Mouse (Mus musculus) neural tube, embryonic 14.5 days (tissue): ENCODE results near the gene Slc29a1. TPM values are rescaled to one million over a fixed set of nuclear protein-coding genes. Genes with fewer than 3 reads are reported as not detected.
A peak's percentile ranks its signal among the peaks of the same experiment; 100 is the strongest.

ENCODE experiments used
- ATAC-seq: fragments of 200-750 bp; cut with Nextera tagmentation; 2 replicates; pipeline ENCODE4 v1.8.0; 2017; ENCODE audit warnings: low read depth, mild to moderate bottlenecking, moderate TSS enrichment, moderate library complexity
- H3K27ac ChIP-seq: fragments of 300-500 bp; sonication (generic); 2 replicates; pipeline ENCODE4 v1.5.1; 2014; ENCODE audit warnings: low read depth, mild to moderate bottlenecking, control low read depth, low read length, moderate library complexity, mixed read lengths
- H3K27me3 ChIP-seq: fragments of 300-500 bp; sonication (generic); 2 replicates; pipeline ENCODE4 v1.6.1; 2014; ENCODE audit warnings: low read length; ENCODE audit not compliant: control insufficient read depth, insufficient read depth
- H3K36me3 ChIP-seq: fragments of 300-500 bp; sonication (generic); 2 replicates; pipeline ENCODE4 v1.6.1; 2014; ENCODE audit warnings: low read length, mixed read lengths; ENCODE audit not compliant: control insufficient read depth, insufficient read depth
- H3K4me1 ChIP-seq: fragments of 300-500 bp; sonication (generic); 2 replicates; pipeline ENCODE4 v1.6.1; 2014; ENCODE audit warnings: low read length; ENCODE audit not compliant: control insufficient read depth, insufficient read depth
- H3K4me2 ChIP-seq: fragments of 300-500 bp; sonication (generic); 2 replicates; pipeline ENCODE4 v1.6.1; 2014; ENCODE audit warnings: mild to moderate bottlenecking, low read depth, low read length, control low read depth
- H3K4me3 ChIP-seq: fragments of 300-500 bp; sonication (generic); 2 replicates; pipeline ENCODE4 v1.5.1; 2014; ENCODE audit warnings: low read depth, low read length, control low read depth, mixed read lengths
- H3K9ac ChIP-seq: fragments of 300-500 bp; sonication (generic); replicated peaks from 2 replicates; pipeline ENCODE4 v1.6.1; 2014; ENCODE audit warnings: low read depth, mild to moderate bottlenecking, control low read depth, low read length, mixed read lengths
- H3K9me3 ChIP-seq: fragments of 300-500 bp; sonication (generic); 2 replicates; pipeline ENCODE4 v1.6.1; 2016; ENCODE audit warnings: low read length; ENCODE audit not compliant: control insufficient read depth
- WGBS: fragments of 180-500 bp; shearing (Covaris S2); extraction: QIAGEN DNeasy Blood & Tissue Kit; methylation state at CpG from one replicate; pipeline ENCODE4 v1.1.7; 2014; 5-methylcytosine and 5-hydroxymethylcytosine counted together
- polyA plus RNA-seq: library from polyadenylated mRNA; unstranded; fragments of >200 nt; fragmentation: Nextera tagmentation; extraction: Ambion mirVana; gene quantifications from 2 replicates; pipeline ENCODE4 v1.2.1, GENCODE M21; 2014

Slc29a1 gene
- 29.1 and 35.9 TPM in 2 replicates for polyA plus RNA-seq

DNA sequence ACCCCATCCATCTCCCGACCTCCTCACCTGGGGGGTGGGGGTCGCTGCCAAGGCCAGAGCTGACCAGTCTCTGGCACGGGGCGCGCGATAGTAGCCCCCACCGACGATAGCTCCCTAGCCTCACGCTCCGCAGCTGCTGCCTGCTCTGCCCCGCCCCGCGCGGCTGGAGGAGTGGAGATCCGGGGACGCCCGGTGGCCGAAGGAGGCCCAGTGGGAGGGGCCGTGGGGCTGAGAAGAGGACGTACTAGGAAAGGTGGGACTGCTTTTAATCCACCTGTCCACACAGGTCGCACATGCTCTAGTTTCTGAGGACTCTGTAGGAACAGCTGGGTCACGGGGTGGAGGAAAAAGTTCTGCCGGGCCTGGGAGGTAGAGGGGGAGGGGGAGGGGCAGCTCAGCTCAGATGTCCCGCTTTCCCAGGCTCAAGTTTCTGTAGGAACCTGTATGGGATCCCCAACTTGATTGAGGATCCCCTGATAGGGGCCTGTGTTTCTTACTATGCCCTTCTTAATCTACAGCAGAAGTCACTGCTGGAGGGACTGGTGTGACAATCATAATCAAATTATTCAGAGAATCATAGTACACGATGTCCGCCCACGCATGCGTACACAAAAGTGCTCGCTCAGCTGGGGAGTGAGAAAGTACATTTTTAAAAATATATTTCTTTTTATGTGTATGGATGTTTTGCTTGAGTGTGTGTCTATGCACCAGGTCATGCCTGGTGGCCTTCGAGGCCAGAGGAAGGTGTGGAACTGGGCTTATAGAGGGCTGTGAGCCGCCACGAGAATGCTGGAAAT is at the start of gene Slc29a1:
Gene Slc29a1 (minus strand): TSS at position 161 of the 797 bp plus-strand sequence.
- H3K4me2 ChIP-seq, result peak within 1 kb of the TSS; percentile 48
- H3K27me3 ChIP-seq, result peaks cover 6% of the 10 kb centered on the region; the same call in 1 of the 2 replicates
- no peaks in the 10 kb centered on the region for H3K36me3 ChIP-seq
- H3K9ac ChIP-seq, result 0 out of 2 replicates have a peak within 1 kb of the TSS, but pooled peaks have one; percentile 18
- no peak for ATAC-seq
- no peaks in the 10 kb centered on the region for H3K9me3 ChIP-seq
- H3K4me3 ChIP-seq, result peak within 1 kb of the TSS; percentile 13
- WGBS, result 18% methylated on average over 32 of the region's 32 CpGs
- H3K4me1 ChIP-seq, result peaks cover 24% of the 10 kb centered on the region
- H3K27ac ChIP-seq, result no peak within 1 kb of the TSS

DNA sequence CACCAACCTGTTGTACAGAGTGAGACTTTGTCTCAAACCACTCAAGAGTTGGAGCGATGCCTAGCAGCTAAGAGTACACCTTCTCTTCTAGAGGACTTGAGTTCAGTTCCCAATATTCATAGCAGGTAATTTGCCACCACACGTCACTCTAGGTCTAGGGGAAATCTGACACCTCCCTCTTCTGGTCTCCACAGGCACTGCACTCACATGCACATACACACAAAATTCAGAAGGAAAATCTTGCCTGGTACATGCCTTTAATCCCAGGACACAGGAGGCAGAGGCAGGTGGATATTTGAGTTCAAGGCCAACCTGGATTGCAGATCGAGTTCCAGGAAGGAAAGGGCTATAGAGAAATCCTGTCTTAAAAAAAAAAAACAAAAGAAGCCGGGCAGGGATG is 44.8 kb upstream of the Slc29a1 start:
- WGBS, result 93% methylated on average over 4 of the region's 4 CpGs
- Histone ChIP-seq H3K27me3 (no peaks in the 10 kb centered on the region), H3K36me3 (no peaks in the 10 kb centered on the region), H3K4me3 (no peak overlapping the region), H3K4me1 (no peaks in the 10 kb centered on the region), H3K4me2 (no peak overlapping the region), H3K9me3 (no peaks in the 10 kb centered on the region), H3K9ac (no peak overlapping the region), H3K27ac (no peak overlapping the region)
- ATAC-seq, result no peak

DNA sequence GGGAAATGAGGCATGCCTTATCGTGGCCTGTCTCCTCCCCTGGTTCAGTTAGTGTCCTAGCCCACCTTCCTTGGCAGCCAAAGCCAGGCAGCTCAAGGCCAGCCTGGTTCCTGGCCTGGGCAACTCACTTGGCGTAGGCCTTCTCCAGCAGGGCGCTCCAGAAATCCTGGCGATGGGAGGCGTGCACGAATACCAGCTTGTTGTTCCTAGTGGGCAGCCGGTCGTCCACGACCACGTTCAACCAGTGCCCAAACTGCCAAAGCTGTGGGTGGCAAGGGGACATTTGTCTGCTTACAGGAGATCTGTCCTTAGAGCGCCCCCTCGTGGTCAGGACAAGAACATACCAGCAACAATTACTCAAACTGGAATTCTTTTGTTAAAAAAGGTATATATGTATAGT is 43.3 kb upstream of the Slc29a1 start:
- Histone ChIP-seq H3K4me3 (no peak overlapping the region), H3K36me3 (no peaks in the 10 kb centered on the region), H3K4me2 (no peak overlapping the region), H3K27me3 (no peaks in the 10 kb centered on the region), H3K9ac (no peak overlapping the region), H3K27ac (no peak overlapping the region), H3K9me3 (no peaks in the 10 kb centered on the region), H3K4me1 (no peaks in the 10 kb centered on the region)
- WGBS, result 22% methylated on average over 12 of the region's 12 CpGs
- ATAC-seq, result peak; percentile 46; the same call in 1 of the 2 replicates

DNA sequence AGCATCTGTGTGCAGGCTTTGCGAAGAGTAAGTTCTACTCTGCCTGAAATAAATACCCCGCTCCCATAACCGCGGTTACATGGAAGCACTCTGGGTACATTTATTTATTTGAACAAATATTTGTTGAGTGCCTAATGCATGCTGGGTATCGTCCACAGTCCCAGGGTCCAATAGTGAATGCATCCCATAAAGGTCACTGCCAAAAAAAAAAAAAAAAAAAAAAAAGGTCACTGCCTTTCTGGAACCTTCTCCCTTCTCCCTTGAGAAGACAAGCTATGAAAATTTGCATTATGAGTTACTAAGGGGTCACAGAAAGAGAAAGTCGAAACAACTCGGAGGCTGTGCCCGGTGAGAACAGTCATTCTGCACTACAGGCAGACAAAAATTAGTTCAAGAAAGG is 42.6 kb upstream of the Slc29a1 start:
- ATAC-seq, result no peak
- Histone ChIP-seq H3K4me1 (no peaks in the 10 kb centered on the region), H3K9me3 (no peaks in the 10 kb centered on the region), H3K27me3 (no peaks in the 10 kb centered on the region), H3K9ac (no peak overlapping the region), H3K4me2 (no peak overlapping the region), H3K27ac (no peak overlapping the region), H3K4me3 (no peak overlapping the region), H3K36me3 (no peaks in the 10 kb centered on the region)
- 92% methylated on average over 8 of the region's 8 CpGs for WGBS

DNA sequence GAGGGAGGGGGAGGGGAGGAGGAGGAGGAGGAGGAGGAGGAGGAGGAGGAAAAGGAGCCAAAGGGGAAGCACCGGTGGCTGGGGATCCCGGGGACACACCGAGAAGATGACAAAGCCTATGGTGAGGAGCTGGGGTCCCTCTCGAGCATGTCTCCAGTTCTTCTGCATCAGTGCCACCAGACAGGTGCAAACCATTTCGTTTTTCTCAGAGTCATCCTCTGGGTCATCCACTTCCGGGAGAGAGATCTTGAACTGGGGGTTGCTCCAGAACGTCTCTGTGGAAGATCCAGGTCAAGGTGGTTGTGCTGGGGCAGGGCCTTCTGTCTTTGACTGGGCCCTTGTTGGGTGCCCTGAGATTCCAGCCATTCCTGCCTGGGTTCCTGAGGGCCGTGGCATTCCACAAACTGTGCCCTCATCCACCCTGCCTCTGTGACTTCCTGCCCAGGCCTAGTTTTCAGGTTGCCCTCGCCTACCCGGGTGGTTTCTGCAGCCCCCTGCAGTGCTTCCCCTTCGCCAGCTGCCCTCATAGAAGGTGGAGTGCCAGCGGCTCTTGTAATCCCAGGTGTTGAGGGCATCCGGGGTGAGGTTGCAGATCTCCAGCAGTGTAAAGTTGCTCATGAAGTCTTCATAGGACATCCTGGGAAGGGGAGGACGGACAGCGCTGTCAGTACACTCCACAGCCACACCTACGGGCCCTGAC is 39.3 kb upstream of the Slc29a1 start:
- Histone ChIP-seq H3K4me3 (no peak overlapping the region), H3K9me3 (no peaks in the 10 kb centered on the region), H3K9ac (no peak overlapping the region), H3K4me1 (no peaks in the 10 kb centered on the region), H3K27me3 (no peaks in the 10 kb centered on the region), H3K4me2 (no peak overlapping the region), H3K27ac (no peak overlapping the region), H3K36me3 (no peaks in the 10 kb centered on the region)
- WGBS, result 85% methylated on average over 16 of the region's 16 CpGs
- no peak for ATAC-seq

DNA sequence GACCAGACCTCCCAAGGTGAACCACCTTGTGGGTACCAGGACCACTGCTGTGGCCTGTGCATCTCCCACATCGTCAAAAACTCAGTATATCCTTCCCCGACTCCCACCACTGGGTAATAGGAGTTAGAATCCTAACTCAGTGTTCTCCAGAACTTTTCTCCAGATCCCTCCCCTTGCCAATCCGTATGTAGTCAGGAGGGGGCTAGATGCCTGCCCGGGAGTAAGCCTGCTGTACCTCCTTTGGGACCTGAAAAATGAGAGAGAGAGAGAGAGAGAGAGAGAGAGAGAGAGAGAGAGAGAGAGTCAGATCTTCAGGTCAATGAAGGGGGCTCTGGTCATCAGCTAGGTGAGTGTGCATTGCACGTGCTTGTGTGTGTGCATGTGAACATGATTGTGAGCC is 34.6 kb upstream of the Slc29a1 start:
- Histone ChIP-seq H3K4me2 (no peak overlapping the region), H3K4me3 (no peak overlapping the region), H3K9ac (no peak overlapping the region), H3K4me1 (0 out of 2 replicates have a peak, but pooled peaks cover 5% of the 10 kb centered on the region), H3K9me3 (no peaks in the 10 kb centered on the region), H3K36me3 (no peaks in the 10 kb centered on the region), H3K27ac (no peak overlapping the region), H3K27me3 (no peaks in the 10 kb centered on the region)
- WGBS, result 84% methylated on average over 5 of the region's 5 CpGs
- ATAC-seq, result no peak

DNA sequence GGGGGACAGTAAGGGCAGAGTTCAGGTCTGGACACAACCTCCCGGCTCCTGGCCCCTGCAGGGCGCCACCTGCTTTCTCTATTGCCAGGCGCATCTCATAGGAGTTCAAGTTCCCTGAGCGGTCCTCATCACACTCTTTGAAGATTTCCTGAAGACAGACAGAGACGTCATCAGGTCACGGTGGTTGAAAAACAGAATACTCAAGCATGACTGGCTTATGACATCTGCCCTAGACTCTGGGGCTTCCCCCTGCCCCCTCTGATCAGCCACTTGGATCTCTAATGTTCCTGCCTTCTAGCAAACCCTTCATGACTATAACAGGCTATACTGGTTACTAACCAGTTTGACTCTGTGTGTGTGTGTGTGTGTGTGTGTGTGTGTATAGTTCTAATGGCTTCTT is 32.5 kb upstream of the Slc29a1 start:
- no peak overlapping the region for H3K9ac ChIP-seq
- WGBS, result 84% methylated on average over 5 of the region's 6 CpGs

DNA sequence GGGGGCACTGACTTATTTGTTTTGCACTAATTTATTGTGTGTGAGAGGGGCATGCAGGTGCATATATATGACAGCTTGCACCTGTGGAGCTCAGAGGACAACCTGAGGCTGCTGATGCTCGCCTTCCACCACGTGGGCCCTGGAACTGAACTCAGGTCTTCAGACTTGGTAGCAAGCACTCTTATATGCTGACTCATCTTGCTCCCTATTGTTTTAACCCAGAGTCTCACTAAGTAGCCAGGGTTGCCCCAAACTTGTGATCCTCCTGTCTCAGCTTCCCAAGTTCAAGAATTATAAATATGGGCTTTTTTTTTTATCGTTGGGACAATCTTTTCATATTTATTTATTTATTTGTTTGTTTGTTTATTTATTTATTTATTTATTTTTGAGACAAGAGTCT is 31.6 kb upstream of the Slc29a1 start:
- Histone ChIP-seq H3K9ac (no peak overlapping the region), H3K4me1 (0 out of 2 replicates have a peak, but pooled peaks cover 5% of the 10 kb centered on the region), H3K4me2 (peak overlapping the region; percentile 75), H3K27me3 (no peaks in the 10 kb centered on the region), H3K36me3 (no peaks in the 10 kb centered on the region), H3K9me3 (no peaks in the 10 kb centered on the region), H3K27ac (no peak overlapping the region; the same call in 1 of the 2 replicates), H3K4me3 (no peak overlapping the region)
- 0 out of 2 replicates have a peak, but pooled peaks have one; percentile 9 for ATAC-seq
- 50% methylated on average over 3 of the region's 3 CpGs for WGBS

More for the DNA sequence above, 32.5 kb upstream of the Slc29a1 start:
- Histone ChIP-seq H3K36me3 (no peaks in the 10 kb centered on the region), H3K27ac (no peak overlapping the region), H3K4me2 (no peak overlapping the region), H3K4me3 (no peak overlapping the region), H3K4me1 (0 out of 2 replicates have a peak, but pooled peaks cover 5% of the 10 kb centered on the region), H3K9me3 (no peaks in the 10 kb centered on the region), H3K27me3 (no peaks in the 10 kb centered on the region)
- no peak for ATAC-seq
